Mouse (Mus musculus): ENCODE data around the gene Ankrd28.
A peak's percentile ranks its signal among the peaks of the same experiment; 100 is the strongest.
"Not testable (repeated sequence)": the region's sequence is repeated elsewhere in the genome, so short reads cannot be mapped to it uniquely, and the experiment has no call there.

The Ankrd28 gene

GRCm38 (mm10) chr14:31830571-31831369, at the start of gene Ankrd28:
TSS of gene Ankrd28 (minus strand) at chr14:31830651.
- DNase-seq (ENCODE audit: low read depth, low spot score) = peak; percentile 95

DNA sequence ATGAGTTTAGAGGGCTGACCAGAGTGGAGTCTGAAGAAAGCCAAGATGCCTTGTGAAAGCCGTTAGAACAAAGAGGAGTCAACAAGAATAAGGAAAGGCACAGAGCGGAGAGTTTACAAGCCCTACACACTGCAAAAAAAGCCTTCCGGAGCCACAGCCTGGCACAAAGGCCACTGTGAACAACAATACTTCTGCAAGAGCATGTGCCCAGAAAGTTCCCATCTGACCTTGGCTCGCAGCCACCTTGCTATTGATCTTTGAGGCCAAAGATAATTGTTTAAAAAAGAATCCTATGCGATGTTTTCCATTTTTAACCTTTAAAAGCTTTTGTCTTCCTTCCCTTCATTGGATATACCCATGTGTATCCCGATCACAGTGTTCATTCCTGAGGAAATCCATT, 49.0 kb upstream of the Ankrd28 start:
- no peak for DNase-seq (ENCODE audit: low read depth, low spot score)

- DNase-seq (ENCODE audit: low read depth, low spot score) = no peak
These were observed 41.7 kb upstream of the Ankrd28 start for GRCm38 (mm10) chr14:31872130-31872529.

GRCm38 (mm10) chr14:31870436-31870835, 40.0 kb upstream of the Ankrd28 start:
- DNase-seq (ENCODE audit: low read depth, low spot score) = no peak

DNA sequence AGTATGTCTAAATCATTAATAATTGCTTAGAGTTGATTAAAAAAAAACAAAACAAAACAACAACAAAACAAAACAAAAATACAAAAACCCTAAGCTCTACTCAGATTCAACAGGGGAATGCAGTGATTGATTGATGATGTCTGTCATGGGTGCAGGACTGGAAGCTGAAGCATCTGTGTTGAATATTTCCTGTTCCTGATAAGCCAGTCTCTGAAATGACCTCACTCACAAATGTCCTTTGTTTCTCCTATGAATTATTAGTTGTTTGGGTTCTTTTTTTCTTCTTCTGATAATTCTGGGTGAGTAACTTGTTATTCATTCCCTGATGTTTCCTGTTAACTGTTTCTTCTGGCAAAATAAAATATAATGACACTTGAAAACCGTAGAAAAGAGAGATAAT, 38.1 kb upstream of the Ankrd28 start:
- DNase-seq (ENCODE audit: low read depth, low spot score) = no peak

DNA sequence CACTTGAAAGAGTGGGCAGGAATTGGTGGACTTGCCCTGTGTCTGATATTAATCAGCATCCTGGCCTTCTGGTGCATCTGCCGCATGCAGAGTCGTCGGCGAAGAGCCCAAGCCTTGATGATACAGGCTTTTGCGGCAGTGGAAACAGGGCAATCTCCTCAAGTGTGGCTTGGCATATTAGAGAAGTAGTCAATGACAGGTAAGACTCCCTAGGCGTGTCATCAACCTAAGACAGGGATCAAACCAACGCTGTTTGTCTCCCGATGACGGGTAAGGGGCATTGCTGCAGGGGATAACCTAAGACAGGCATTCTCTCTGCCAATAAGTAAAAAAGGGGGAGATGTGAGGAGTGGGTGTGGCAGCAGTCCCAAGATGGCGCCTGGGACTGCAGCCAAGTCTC, 35.9 kb upstream of the Ankrd28 start:
- DNase-seq (ENCODE audit: low read depth, low spot score) = not testable (repeated sequence)

- no peak for DNase-seq (ENCODE audit: low read depth, low spot score)
These were observed 28.2 kb upstream of the Ankrd28 start for GRCm38 (mm10) chr14:31858679-31859078.

DNA sequence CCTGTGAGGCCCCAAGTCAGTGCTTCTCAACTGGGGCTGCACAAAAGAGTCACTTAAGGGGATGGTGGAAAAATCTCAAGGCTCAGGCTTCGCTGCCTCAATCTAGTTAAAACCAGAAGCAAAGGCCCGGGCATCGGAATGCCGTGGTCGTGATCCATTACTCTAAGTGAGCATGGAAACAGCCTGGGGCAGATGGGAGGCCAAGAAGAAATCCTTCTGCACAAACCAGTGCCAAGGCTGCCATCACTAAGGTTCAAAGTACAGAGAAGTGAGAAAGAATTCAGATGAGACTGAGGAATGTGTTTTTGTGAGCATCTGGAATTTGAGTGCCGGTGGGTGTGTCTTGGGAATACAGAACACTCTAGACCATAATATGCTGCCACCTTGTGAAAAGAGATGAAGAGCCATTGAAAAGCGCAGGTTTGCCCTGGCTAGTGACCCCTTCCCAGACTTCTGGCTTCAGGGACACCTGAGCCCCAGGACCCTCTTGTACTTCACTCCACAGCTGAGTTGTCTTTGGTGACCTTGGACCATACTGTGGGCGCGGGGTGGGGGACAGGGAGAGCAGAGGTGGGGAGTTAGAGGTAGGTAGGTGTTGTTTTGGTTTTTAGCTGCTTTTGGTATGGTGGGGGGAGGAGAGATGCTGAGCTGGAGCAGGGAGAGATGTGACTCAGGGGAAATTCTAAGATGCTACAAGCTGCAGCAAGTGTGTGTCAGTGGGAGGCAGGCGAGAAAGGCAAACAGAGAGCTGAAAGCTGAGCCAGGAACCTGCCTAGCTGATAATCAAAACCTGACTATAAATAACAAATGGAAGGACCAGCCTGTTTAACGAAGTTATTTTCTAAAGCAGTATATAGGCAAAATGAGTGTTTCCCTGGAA, 26.9 kb upstream of the Ankrd28 start:
- DNase-seq (ENCODE audit: low read depth, low spot score) = no peak

- no peak for DNase-seq (ENCODE audit: low read depth, low spot score)
These were observed 25.6 kb upstream of the Ankrd28 start for GRCm38 (mm10) chr14:31856007-31856406.

DNA sequence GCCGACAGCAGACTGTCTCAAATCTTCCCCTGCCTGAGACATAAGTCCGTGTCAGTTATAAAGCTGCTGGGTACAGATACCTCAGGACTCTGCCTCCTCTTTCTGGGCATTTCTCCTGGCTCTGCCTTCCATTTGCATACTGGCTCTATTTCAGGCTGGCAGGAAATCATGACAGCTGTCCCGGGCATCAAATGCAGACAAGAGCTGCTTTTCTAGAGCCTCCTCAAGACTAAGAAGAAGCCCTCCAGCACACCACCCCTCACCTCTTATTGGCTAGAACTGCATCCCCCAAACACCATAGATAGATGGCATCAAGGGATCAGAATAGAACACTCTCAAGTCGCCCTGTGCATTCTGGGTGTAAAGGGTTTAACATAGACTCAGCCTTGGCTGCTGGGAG, 24.2 kb upstream of the Ankrd28 start:
- peak; percentile 14 for DNase-seq (ENCODE audit: low read depth, low spot score)

DNA sequence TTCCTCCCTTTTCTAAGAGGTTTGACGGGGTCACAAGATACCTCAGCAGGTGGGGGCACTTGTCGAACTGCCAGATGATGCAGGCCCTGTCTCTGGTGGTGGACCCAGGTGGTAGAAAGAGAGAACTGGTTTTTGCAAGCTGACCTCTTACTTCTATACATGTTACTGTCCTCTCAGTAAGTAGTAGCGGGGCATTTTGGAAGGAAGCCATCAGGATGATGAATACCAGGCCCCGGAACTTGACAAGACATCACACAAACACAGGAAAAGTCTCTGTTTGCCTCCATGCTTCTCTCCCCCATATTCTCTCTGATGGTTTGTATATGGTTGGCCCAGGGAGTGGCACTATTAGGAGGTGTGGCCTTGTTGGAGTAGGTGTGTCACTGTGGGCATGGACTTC, 13.1 kb upstream of the Ankrd28 start:
- no peak for DNase-seq (ENCODE audit: low read depth, low spot score)

GRCm38 (mm10) chr14:31832022-31832421, 1.6 kb upstream of the Ankrd28 start:
- DNase-seq (ENCODE audit: low read depth, low spot score) = no peak

GRCm38 (mm10) chr14:31831370-31831712, 890 bp upstream of the Ankrd28 start:
- no peak for DNase-seq (ENCODE audit: low read depth, low spot score)

GRCm38 (mm10) chr14:31829761-31830562, 489 bp downstream of the Ankrd28 start:
- peak; percentile 79 for DNase-seq (ENCODE audit: low read depth, low spot score)

DNA sequence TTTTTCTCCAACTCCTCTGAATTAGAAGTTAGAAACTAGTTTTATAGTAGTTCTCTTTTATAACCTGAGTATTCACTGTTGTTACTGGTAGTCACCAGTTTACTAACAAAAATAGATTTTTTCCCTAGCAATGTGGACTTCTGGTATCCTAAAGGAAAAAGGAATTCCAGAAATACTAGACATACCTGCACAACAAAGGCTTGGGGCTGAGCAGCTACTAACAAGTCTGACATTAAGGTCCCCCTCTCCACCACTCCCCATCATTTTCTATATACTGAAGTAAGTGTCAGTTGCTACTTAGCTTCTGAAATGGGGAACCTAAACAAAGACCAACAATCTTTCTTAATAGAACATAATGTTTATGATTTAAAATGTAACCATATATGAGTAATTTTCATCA, 3.2 kb downstream of the Ankrd28 start:
- DNase-seq (ENCODE audit: low read depth, low spot score) = no peak

DNA sequence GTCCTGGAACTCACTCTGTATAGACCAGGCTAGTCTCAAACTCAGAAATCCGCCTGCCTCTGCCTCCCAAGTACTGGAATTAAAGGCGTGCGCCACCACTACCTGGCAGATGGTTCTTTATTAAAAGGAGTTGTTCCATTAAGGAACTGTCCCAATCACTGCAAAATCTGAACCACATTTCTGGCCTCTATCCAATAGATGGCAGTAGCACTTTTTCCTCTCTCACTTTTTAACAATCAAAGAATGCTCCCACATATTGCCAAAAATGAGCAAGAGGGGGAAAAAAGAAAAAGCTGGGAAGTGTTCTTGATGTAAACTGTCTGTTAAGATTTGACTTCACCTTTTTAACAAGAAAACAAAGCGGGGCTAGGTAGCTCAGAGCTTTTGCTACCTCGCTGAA, 20.5 kb downstream of the Ankrd28 start:
- DNase-seq (ENCODE audit: low read depth, low spot score) = no peak

GRCm38 (mm10) chr14:31803791-31804190, 26.7 kb downstream of the Ankrd28 start:
- no peak for DNase-seq (ENCODE audit: low read depth, low spot score)

- no peak for DNase-seq (ENCODE audit: low read depth, low spot score)
These were observed 29.5 kb downstream of the Ankrd28 start for GRCm38 (mm10) chr14:31800976-31801375.

- DNase-seq (ENCODE audit: low read depth, low spot score) = no peak
These were observed 30.0 kb downstream of the Ankrd28 start for GRCm38 (mm10) chr14:31800446-31800845.

DNA sequence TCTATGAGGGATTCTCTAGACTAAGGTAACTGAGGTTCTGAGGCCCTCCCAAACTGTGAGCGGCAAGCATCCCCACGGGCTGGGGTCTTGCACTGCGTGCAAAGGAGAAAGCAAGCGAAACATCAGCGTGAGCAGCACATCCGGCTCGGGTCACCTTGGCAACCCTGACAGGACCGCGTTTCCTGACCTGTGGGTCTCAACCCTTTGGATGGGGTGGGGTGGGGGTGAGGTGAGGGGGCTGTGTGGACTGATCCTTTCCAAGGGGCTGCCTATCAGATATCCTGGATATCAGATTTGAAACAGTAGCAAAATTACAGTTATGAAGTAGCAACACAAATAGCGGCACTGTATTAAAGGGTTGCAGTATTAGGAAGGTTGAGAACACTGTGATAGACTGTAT, 31.5 kb downstream of the Ankrd28 start:
- DNase-seq (ENCODE audit: low read depth, low spot score) = no peak

DNA sequence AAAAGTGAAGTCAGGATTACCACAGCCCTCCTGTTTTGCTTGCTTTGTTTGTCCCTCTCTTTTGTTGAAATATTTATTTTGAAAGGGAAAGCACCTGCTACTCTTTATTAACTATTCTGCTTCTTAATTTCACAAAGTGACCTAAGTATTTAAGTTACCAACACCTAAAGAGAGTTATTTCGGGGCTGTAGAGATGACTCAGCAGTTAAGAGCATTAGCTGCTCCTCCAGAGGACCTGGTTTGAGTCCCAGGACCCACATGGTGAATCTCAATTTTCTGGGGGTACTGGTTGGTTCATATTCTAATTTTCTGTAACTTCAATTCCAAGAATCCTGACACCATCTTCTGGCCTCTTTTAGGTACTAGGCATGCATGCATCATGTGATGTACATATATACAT, 34.9 kb downstream of the Ankrd28 start:
- DNase-seq (ENCODE audit: low read depth, low spot score) = no peak

GRCm38 (mm10) chr14:31794776-31795126, 35.7 kb downstream of the Ankrd28 start:
- no peak for DNase-seq (ENCODE audit: low read depth, low spot score)
